Mouse (Mus musculus): ENCODE measurements around the gene Prkar2a. TPM values are rescaled to one million over a fixed set of nuclear protein-coding genes. Genes with fewer than 3 reads are reported as not detected.

Gene Prkar2a
- polyA plus RNA-seq, 1 experiment from 2014 or later: 30.1 TPM

GRCm38 (mm10) chr9:108703373-108704110, 14.4 kb downstream of the Prkar2a start:
- H3K9me3 ChIP-seq: no peaks in the 10 kb centered on the region
- H3K27me3 ChIP-seq (ENCODE audit: poor library complexity, severe bottlenecking): no peaks in the 10 kb centered on the region
- no peak overlapping the region for H3K4me3 ChIP-seq
- WGBS: 45% methylated on average over 12 of the region's 12 CpGs
- H3K4me1 ChIP-seq: peaks cover 16% of the 10 kb centered on the region
- peak overlapping the region; percentile 3; the same call in 1 of the 2 replicates for H3K27ac ChIP-seq
- H3K36me3 ChIP-seq (replicated peaks): no peaks in the 10 kb centered on the region
- DNase-seq (ENCODE audit: extremely low spot score, low spot score): no peak

DNA sequence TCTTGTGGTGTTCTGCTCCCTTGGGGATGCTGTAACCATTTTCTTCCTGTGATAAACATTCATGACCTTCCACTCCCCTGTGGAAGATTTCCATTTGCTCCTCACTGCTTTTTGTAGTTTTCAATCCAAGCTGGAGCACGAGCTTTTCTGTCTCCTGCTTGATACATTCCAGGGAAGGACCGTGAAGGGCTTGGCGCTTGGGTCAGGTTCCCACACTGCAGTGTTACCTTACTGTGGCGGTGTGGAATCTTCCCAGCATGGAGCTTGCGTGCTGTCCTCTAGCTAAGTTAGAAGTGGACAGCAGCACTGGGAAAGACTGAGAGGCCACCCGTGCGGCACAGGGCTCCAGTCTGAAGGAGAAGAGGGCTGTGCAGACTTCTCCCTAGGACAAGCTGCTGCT, 15.5 kb downstream of the Prkar2a start:
- 85% methylated on average over 7 of the region's 7 CpGs for WGBS
- Histone ChIP-seq H3K27me3 (ENCODE audit: poor library complexity, severe bottlenecking) (no peaks in the 10 kb centered on the region), H3K9me3 (no peaks in the 10 kb centered on the region), H3K36me3 (replicated peaks) (no peaks in the 10 kb centered on the region), H3K4me3 (no peak overlapping the region), H3K4me1 (peaks cover 16% of the 10 kb centered on the region), H3K27ac (no peak overlapping the region)
- no peak for DNase-seq (ENCODE audit: extremely low spot score, low spot score)

- Histone ChIP-seq H3K4me1 (peaks cover 16% of the 10 kb centered on the region), H3K27ac (no peak overlapping the region), H3K27me3 (ENCODE audit: poor library complexity, severe bottlenecking) (no peaks in the 10 kb centered on the region), H3K36me3 (replicated peaks) (no peaks in the 10 kb centered on the region), H3K4me3 (no peak overlapping the region), H3K9me3 (no peaks in the 10 kb centered on the region)
- DNase-seq (ENCODE audit: extremely low spot score, low spot score): no peak
- 92% methylated on average over 2 of the region's 2 CpGs for WGBS
Observed at GRCm38 (mm10) chr9:108707212-108707611, 18.1 kb downstream of the Prkar2a start.

GRCm38 (mm10) chr9:108708833-108709232, 19.7 kb downstream of the Prkar2a start:
- H3K36me3 ChIP-seq (replicated peaks): no peaks in the 10 kb centered on the region
- no peaks in the 10 kb centered on the region for H3K27me3 ChIP-seq (ENCODE audit: poor library complexity, severe bottlenecking)
- WGBS: 95% methylated on average over 8 of the region's 8 CpGs
- peaks cover 7% of the 10 kb centered on the region for H3K4me1 ChIP-seq
- H3K27ac ChIP-seq: no peak overlapping the region
- DNase-seq (ENCODE audit: extremely low spot score, low spot score): no peak
- H3K4me3 ChIP-seq: no peak overlapping the region
- no peaks in the 10 kb centered on the region for H3K9me3 ChIP-seq

GRCm38 (mm10) chr9:108710767-108711166, 21.7 kb downstream of the Prkar2a start:
- Histone ChIP-seq H3K27me3 (ENCODE audit: poor library complexity, severe bottlenecking) (no peaks in the 10 kb centered on the region), H3K27ac (no peak overlapping the region), H3K4me3 (no peak overlapping the region), H3K36me3 (replicated peaks) (no peaks in the 10 kb centered on the region), H3K9me3 (no peaks in the 10 kb centered on the region), H3K4me1 (no peaks in the 10 kb centered on the region)
- DNase-seq (ENCODE audit: extremely low spot score, low spot score): no peak
- 90% methylated on average over 7 of the region's 7 CpGs for WGBS

DNA sequence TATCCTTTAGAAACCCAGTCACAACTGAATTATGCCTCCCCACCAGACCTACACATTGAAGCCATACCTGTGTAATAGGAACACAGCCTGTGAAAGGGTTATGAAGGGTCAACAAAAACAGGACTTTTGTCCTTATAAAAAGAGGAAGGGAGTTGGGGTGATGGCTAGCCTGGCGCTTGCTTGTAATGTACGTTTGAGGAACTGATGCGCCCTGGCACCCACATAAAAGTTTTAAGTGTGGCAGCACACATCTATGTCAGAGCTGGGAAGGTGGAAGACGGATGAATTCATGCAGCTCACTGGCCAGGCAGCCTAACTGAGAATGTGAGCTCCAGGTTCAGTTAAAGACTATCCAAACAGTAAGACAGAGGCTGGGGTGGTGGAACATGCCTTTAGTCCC, 27.1 kb downstream of the Prkar2a start:
- Histone ChIP-seq H3K4me1 (no peaks in the 10 kb centered on the region), H3K4me3 (no peak overlapping the region), H3K36me3 (replicated peaks) (peaks cover 29% of the 10 kb centered on the region), H3K27ac (no peak overlapping the region), H3K9me3 (no peaks in the 10 kb centered on the region), H3K27me3 (ENCODE audit: poor library complexity, severe bottlenecking) (no peaks in the 10 kb centered on the region)
- DNase-seq (ENCODE audit: extremely low spot score, low spot score): no peak
- WGBS: 92% methylated on average over 4 of the region's 4 CpGs

GRCm38 (mm10) chr9:108723751-108724150, 34.6 kb downstream of the Prkar2a start:
- Histone ChIP-seq H3K9me3 (no peaks in the 10 kb centered on the region), H3K27ac (no peak overlapping the region), H3K4me1 (no peaks in the 10 kb centered on the region), H3K36me3 (replicated peaks) (peaks cover 42% of the 10 kb centered on the region), H3K4me3 (no peak overlapping the region), H3K27me3 (ENCODE audit: poor library complexity, severe bottlenecking) (no peaks in the 10 kb centered on the region)
- DNase-seq (ENCODE audit: extremely low spot score, low spot score): no peak
- WGBS: 34% methylated on average over 2 of the region's 2 CpGs

DNA sequence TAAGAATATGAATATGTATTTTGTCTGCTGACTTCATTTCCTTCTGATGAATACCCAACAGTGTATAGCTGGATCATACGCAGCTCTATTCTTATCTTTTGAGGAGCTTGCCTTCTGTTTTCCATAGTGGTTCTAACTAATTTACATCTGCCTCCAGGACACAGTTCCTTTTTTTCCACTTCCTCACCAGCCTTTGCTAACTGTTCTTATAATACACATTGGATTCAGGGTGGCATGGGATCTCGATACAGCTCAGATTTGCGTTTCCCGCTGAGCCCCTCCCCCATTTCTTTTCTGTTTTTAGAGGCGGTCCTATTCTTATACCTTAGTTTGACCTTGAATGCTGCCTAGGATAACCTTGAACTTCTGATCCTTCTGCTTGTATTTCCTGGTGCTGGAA, 37.0 kb downstream of the Prkar2a start:
- no peak for DNase-seq (ENCODE audit: extremely low spot score, low spot score)
- H3K9me3 ChIP-seq: no peaks in the 10 kb centered on the region
- no peaks in the 10 kb centered on the region for H3K4me1 ChIP-seq
- no peak overlapping the region for H3K4me3 ChIP-seq
- peaks cover 26% of the 10 kb centered on the region for H3K36me3 ChIP-seq (replicated peaks)
- 93% methylated on average over 5 of the region's 5 CpGs for WGBS
- no peaks in the 10 kb centered on the region for H3K27me3 ChIP-seq (ENCODE audit: poor library complexity, severe bottlenecking)
- no peak overlapping the region for H3K27ac ChIP-seq

- peaks cover 23% of the 10 kb centered on the region for H3K36me3 ChIP-seq (replicated peaks)
- H3K4me3 ChIP-seq: no peak overlapping the region
- no peaks in the 10 kb centered on the region for H3K27me3 ChIP-seq (ENCODE audit: poor library complexity, severe bottlenecking)
- no peak for DNase-seq (ENCODE audit: extremely low spot score, low spot score)
- H3K4me1 ChIP-seq: no peaks in the 10 kb centered on the region
- H3K27ac ChIP-seq: no peak overlapping the region
- no peaks in the 10 kb centered on the region for H3K9me3 ChIP-seq
Observed at GRCm38 (mm10) chr9:108729050-108729449, 39.9 kb downstream of the Prkar2a start.

- H3K36me3 ChIP-seq (replicated peaks): peaks cover 43% of the 10 kb centered on the region
- DNase-seq (ENCODE audit: extremely low spot score, low spot score): no peak
Observed at GRCm38 (mm10) chr9:108732462-108732861, 43.3 kb downstream of the Prkar2a start.

GRCm38 (mm10) chr9:108734626-108735025, 45.5 kb downstream of the Prkar2a start:
- Histone ChIP-seq H3K36me3 (replicated peaks) (peaks cover 32% of the 10 kb centered on the region), H3K4me3 (no peak overlapping the region), H3K4me1 (no peaks in the 10 kb centered on the region), H3K9me3 (no peaks in the 10 kb centered on the region), H3K27ac (no peak overlapping the region), H3K27me3 (ENCODE audit: poor library complexity, severe bottlenecking) (no peaks in the 10 kb centered on the region)
- no peak for DNase-seq (ENCODE audit: extremely low spot score, low spot score)

More at GRCm38 (mm10) chr9:108732462-108732861, 43.3 kb downstream of the Prkar2a start:
- H3K4me3 ChIP-seq: no peak overlapping the region
- H3K27me3 ChIP-seq (ENCODE audit: poor library complexity, severe bottlenecking): no peaks in the 10 kb centered on the region
- no peak overlapping the region for H3K27ac ChIP-seq
- H3K9me3 ChIP-seq: no peaks in the 10 kb centered on the region
- no peaks in the 10 kb centered on the region for H3K4me1 ChIP-seq

- DNase-seq (ENCODE audit: extremely low spot score, low spot score): no peak
- Histone ChIP-seq H3K4me1 (no peaks in the 10 kb centered on the region), H3K36me3 (replicated peaks) (peaks cover 56% of the 10 kb centered on the region), H3K4me3 (no peak overlapping the region), H3K27me3 (ENCODE audit: poor library complexity, severe bottlenecking) (no peaks in the 10 kb centered on the region), H3K27ac (no peak overlapping the region), H3K9me3 (no peaks in the 10 kb centered on the region)
- WGBS: 70% methylated on average over 3 of the region's 3 CpGs
Observed at GRCm38 (mm10) chr9:108739239-108739638, 50.1 kb downstream of the Prkar2a start.

DNA sequence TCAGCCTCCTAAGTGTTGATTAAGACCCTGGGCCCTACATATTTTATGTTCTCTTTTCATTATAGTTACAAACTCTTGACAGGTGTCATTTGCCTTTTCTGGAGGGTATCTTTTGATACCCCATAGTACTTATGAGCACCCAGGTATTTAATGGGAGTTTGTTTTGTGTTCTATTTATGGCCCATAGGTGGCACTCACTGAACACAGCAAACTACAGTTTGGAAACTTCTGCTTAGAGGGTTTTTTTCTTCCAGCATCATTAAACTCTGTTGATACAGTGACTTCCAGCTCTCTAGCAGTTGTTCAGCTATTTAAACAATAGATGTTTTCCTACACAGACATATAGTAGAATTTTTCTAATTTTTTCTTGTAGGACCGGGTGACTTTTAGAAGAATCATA, 50.9 kb downstream of the Prkar2a start:
- Histone ChIP-seq H3K27ac (no peak overlapping the region), H3K36me3 (replicated peaks) (peaks cover 54% of the 10 kb centered on the region), H3K27me3 (ENCODE audit: poor library complexity, severe bottlenecking) (no peaks in the 10 kb centered on the region), H3K9me3 (no peaks in the 10 kb centered on the region), H3K4me3 (no peak overlapping the region), H3K4me1 (no peaks in the 10 kb centered on the region)
- 96% methylated on average over 1 of the region's 1 CpGs for WGBS
- no peak for DNase-seq (ENCODE audit: extremely low spot score, low spot score)

- WGBS: 89% methylated on average over 9 of the region's 9 CpGs
- Histone ChIP-seq H3K27me3 (ENCODE audit: poor library complexity, severe bottlenecking) (no peaks in the 10 kb centered on the region), H3K27ac (no peak overlapping the region), H3K9me3 (no peaks in the 10 kb centered on the region), H3K36me3 (replicated peaks) (peaks cover 61% of the 10 kb centered on the region), H3K4me3 (no peak overlapping the region), H3K4me1 (no peaks in the 10 kb centered on the region)
- DNase-seq (ENCODE audit: extremely low spot score, low spot score): no peak
Observed at GRCm38 (mm10) chr9:108742048-108742447, 52.9 kb downstream of the Prkar2a start.

Data from forebrain, embryonic 10.5 days (tissue).